Mouse (Mus musculus) thymus, adult 2 months (tissue): ENCODE measurements around the gene Ramp3. TPM values are rescaled to one million over a fixed set of nuclear protein-coding genes. Genes with fewer than 3 reads are reported as not detected.
A peak's percentile ranks its signal among the peaks of the same experiment; 100 is the strongest.

ENCODE experiments used
- DNase-seq: peaks from one replicate; pipeline ENCODE4 v3.0.0; 2021
- H3K27ac ChIP-seq: fragments of 200-500 bp; 2 replicates; pipeline ENCODE4 v1.5.1; 2012; ENCODE audit warnings: low read length, control low read depth; ENCODE audit not compliant: control insufficient read depth, insufficient read depth
- H3K27me3 ChIP-seq: fragments of 200-500 bp; 2 replicates; pipeline ENCODE4 v1.6.1; 2012; ENCODE audit warnings: mild to moderate bottlenecking, low read length, moderate library complexity, mixed read lengths; ENCODE audit not compliant: control insufficient read depth, insufficient read depth
- H3K36me3 ChIP-seq: fragments of 200-500 bp; 2 replicates; pipeline ENCODE4 v1.6.1; 2012; ENCODE audit warnings: mild to moderate bottlenecking, low read length, moderate library complexity; ENCODE audit not compliant: control insufficient read depth, insufficient read depth
- H3K4me1 ChIP-seq: fragments of 200-500 bp; replicated peaks from 2 replicates; pipeline ENCODE4 v1.6.1; 2012; ENCODE audit warnings: low read length; ENCODE audit not compliant: control insufficient read depth, insufficient read depth
- H3K4me3 ChIP-seq: fragments of 200-500 bp; 2 replicates; pipeline ENCODE4 v1.5.1; 2012; ENCODE audit warnings: mild to moderate bottlenecking, low read length, control low read depth, moderate library complexity; ENCODE audit not compliant: control insufficient read depth, insufficient read depth
- CTCF ChIP-seq: fragments of 200-500 bp; IDR thresholded peaks from 2 replicates; pipeline ENCODE4 v1.5.1; 2012; ENCODE audit warnings: mild to moderate bottlenecking, control low read depth, low read length, moderate library complexity, borderline replicate concordance; ENCODE audit not compliant: control insufficient read depth, poor library complexity, insufficient read depth; ENCODE audit errors: extremely low read depth
- POLR2A ChIP-seq: fragments of 200-500 bp; IDR thresholded peaks from 2 replicates; pipeline ENCODE4 v1.6.1; 2012; ENCODE audit warnings: mild to moderate bottlenecking, low read length, control low read depth, moderate library complexity; ENCODE audit not compliant: control insufficient read depth, poor library complexity, insufficient read depth; ENCODE audit errors: extremely low read depth
- WGBS: fragments of 180-500 bp; shearing (Covaris S2); methylation state at CpG from one replicate; pipeline ENCODE4 v1.1.7; 2018; 5-methylcytosine and 5-hydroxymethylcytosine counted together
- polyA plus RNA-seq: library from polyadenylated mRNA; depleted of rRNA; stranded (reverse); fragments of >200 nt; gene quantifications from 2 replicates; pipeline ENCODE4 v1.2.3, GENCODE M21; 2012

The Ramp3 gene
- polyA plus RNA-seq, 1 experiment: 9.0 TPM

- 11% methylated on average over 17 of the region's 17 CpGs for WGBS
- Histone ChIP-seq H3K27ac (peak overlapping the region; percentile 43), H3K4me3 (peak overlapping the region; percentile 30)
These were observed 21.5 kb downstream of the Ramp3 start for GRCm38 (mm10) chr11:6679694-6680396.

GRCm38 (mm10) chr11:6680397-6680818 lies 22.1 kb downstream of the Ramp3 start:
- peak overlapping the region; percentile 43 for H3K27ac ChIP-seq
- WGBS: 6% methylated on average over 10 of the region's 10 CpGs
- DNase-seq: peak; percentile 59
- no peak for TF ChIP-seq POLR2A
- no peak for TF ChIP-seq CTCF
- peak overlapping the region; percentile 30 for H3K4me3 ChIP-seq
- peaks cover 7% of the 10 kb centered on the region for H3K4me1 ChIP-seq
- no peaks in the 10 kb centered on the region for H3K36me3 ChIP-seq
- H3K27me3 ChIP-seq: no peaks in the 10 kb centered on the region

More at GRCm38 (mm10) chr11:6679694-6680396, 21.5 kb downstream of the Ramp3 start:
- TF ChIP-seq CTCF (no peak), POLR2A (no peak)
- no peaks in the 10 kb centered on the region for H3K36me3 ChIP-seq
- peaks cover 7% of the 10 kb centered on the region for H3K4me1 ChIP-seq
- H3K27me3 ChIP-seq: no peaks in the 10 kb centered on the region
- peak; percentile 48 for DNase-seq

- no peaks in the 10 kb centered on the region for H3K36me3 ChIP-seq
- TF ChIP-seq CTCF (no peak), POLR2A (no peak)
- H3K27ac ChIP-seq: no peak overlapping the region
- no peak overlapping the region for H3K4me3 ChIP-seq
- H3K27me3 ChIP-seq: no peaks in the 10 kb centered on the region
- no peak for DNase-seq
- H3K4me1 ChIP-seq: peaks cover 10% of the 10 kb centered on the region
- 77% methylated on average over 3 of the region's 3 CpGs for WGBS
These were observed 26.4 kb downstream of the Ramp3 start for GRCm38 (mm10) chr11:6684741-6685140.

GRCm38 (mm10) chr11:6688888-6689287 lies 30.6 kb downstream of the Ramp3 start:
- no peaks in the 10 kb centered on the region for H3K36me3 ChIP-seq
- DNase-seq: no peak
- H3K27me3 ChIP-seq: no peaks in the 10 kb centered on the region
- H3K27ac ChIP-seq: no peak overlapping the region
- peaks cover 4% of the 10 kb centered on the region; the same call in 1 of the 2 replicates for H3K4me1 ChIP-seq
- no peak for TF ChIP-seq POLR2A
- no peak for TF ChIP-seq CTCF
- 91% methylated on average over 3 of the region's 3 CpGs for WGBS
- no peak overlapping the region for H3K4me3 ChIP-seq

GRCm38 (mm10) chr11:6692341-6692740 lies 34.0 kb downstream of the Ramp3 start:
- Histone ChIP-seq H3K36me3 (no peaks in the 10 kb centered on the region), H3K4me3 (no peak overlapping the region), H3K27ac (no peak overlapping the region), H3K27me3 (no peaks in the 10 kb centered on the region), H3K4me1 (peaks cover 23% of the 10 kb centered on the region)
- 91% methylated on average over 6 of the region's 6 CpGs for WGBS
- TF ChIP-seq POLR2A (no peak), CTCF (no peak)
- no peak for DNase-seq

GRCm38 (mm10) chr11:6694114-6694513 lies 35.8 kb downstream of the Ramp3 start:
- H3K36me3 ChIP-seq: no peaks in the 10 kb centered on the region
- no peak for DNase-seq
- peaks cover 20% of the 10 kb centered on the region for H3K4me1 ChIP-seq
- H3K27me3 ChIP-seq: no peaks in the 10 kb centered on the region
- 91% methylated on average over 10 of the region's 10 CpGs for WGBS
- TF ChIP-seq POLR2A (no peak), CTCF (no peak)
- no peak overlapping the region for H3K27ac ChIP-seq
- H3K4me3 ChIP-seq: no peak overlapping the region
